Mouse (Mus musculus) C2C12 (cell line): ENCODE data around the gene Tbc1d21.

Experiments
- CEBPB ChIP-seq: IDR thresholded peaks from one replicate; pipeline ENCODE4 v1.6.1; 2011; ENCODE audit warnings: low read depth, mild to moderate bottlenecking, control low read depth, moderate library complexity
- CTCF ChIP-seq: IDR thresholded peaks from one replicate; pipeline ENCODE4 v1.5.1; 2011; ENCODE audit not compliant: control insufficient read depth, insufficient read depth, insufficient read length
- FOSL1 ChIP-seq: IDR thresholded peaks from one replicate; pipeline ENCODE4 v1.8.0; 2011; ENCODE audit warnings: mild to moderate bottlenecking, low read length; ENCODE audit not compliant: poor library complexity, insufficient read depth, severe bottlenecking
- MAX ChIP-seq: IDR thresholded peaks from one replicate; pipeline ENCODE4 v1.6.1; 2011; ENCODE audit warnings: mild to moderate bottlenecking, control low read depth
- MYOD1 ChIP-seq: IDR thresholded peaks from one replicate; pipeline ENCODE4 v1.6.1; 2011; ENCODE audit warnings: low read depth; ENCODE audit not compliant: control insufficient read depth, insufficient read length
- USF1 ChIP-seq: IDR thresholded peaks from one replicate; pipeline ENCODE4 v1.6.1; 2011; ENCODE audit warnings: low read depth, mild to moderate bottlenecking, control low read depth, moderate library complexity

DNA sequence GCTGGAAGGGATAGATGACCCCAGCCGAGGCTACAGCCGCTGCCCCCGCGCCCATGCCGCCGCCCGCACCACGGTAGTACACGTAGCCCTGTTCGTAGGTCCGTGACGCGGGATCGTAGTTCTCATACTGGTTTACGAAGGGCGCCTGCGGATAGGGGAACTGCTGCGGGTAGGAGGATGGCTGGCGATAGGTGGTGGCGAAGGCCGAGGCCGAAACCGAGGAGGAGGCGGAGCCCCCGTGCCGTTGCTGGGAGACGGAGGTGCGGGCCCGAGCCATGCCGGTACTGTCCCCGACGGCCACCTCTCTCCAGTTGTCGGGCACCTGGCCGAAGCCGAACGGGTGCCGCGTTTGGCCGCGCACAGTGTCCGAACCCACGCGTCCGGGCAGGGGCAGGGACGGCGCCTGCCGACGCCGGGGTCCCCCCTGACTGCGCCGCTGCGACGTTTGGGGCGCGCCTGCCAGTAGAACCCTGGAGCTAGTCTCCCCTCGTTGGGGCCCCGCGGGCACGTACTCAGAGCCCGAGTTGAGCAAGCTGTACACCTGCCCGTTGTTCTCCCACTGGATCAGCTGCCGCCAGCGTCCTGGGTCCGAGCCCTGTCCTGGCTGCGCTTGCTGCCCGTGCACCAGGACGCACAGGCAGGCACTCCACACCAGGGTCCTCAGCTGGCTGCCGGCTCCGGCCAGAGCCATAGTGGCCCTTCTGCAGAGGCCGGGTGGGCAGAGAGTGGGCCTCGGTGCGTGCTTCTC is 57.9 kb downstream of the Tbc1d21 start:
- TF ChIP-seq CTCF: no peak
- no peak for TF ChIP-seq USF1
- no peak for TF ChIP-seq MAX
- TF ChIP-seq CEBPB: no peak
- TF ChIP-seq FOSL1: no peak
- no peak for TF ChIP-seq MYOD1
